Mouse (Mus musculus) forebrain, embryonic 13.5 days (tissue): ENCODE data around the gene Hoxb7. TPM values are rescaled to one million over a fixed set of nuclear protein-coding genes. Genes with fewer than 3 reads are reported as not detected.

Experiments used
- ATAC-seq: fragments of 200-750 bp; cut with Nextera tagmentation; 2 replicates; pipeline ENCODE4 v1.8.0; 2017
- H3K27ac ChIP-seq: fragments of 300-500 bp; sonication (generic); 2 replicates; pipeline ENCODE4 v1.5.1; 2015; ENCODE audit warnings: inconsistent platforms, mild to moderate bottlenecking, moderate library complexity
- H3K27me3 ChIP-seq: fragments of 300-500 bp; sonication (generic); 2 replicates; pipeline ENCODE4 v1.6.1; 2015; ENCODE audit warnings: mild to moderate bottlenecking, inconsistent platforms
- H3K36me3 ChIP-seq: fragments of 300-500 bp; sonication (generic); 2 replicates; pipeline ENCODE4 v1.6.1; 2015; ENCODE audit warnings: mild to moderate bottlenecking, inconsistent platforms; ENCODE audit not compliant: poor library complexity, severe bottlenecking
- H3K4me1 ChIP-seq: fragments of 300-500 bp; sonication (generic); 2 replicates; pipeline ENCODE4 v1.6.1; 2015; ENCODE audit warnings: inconsistent platforms
- H3K4me2 ChIP-seq: fragments of 300-500 bp; sonication (generic); 2 replicates; pipeline ENCODE4 v1.6.1; 2015; ENCODE audit warnings: inconsistent platforms, mild to moderate bottlenecking, moderate library complexity
- H3K4me3 ChIP-seq: fragments of 300-500 bp; sonication (generic); 2 replicates; pipeline ENCODE4 v1.5.1; 2015; ENCODE audit warnings: mild to moderate bottlenecking, inconsistent platforms
- H3K9ac ChIP-seq: fragments of 300-500 bp; sonication (generic); 2 replicates; pipeline ENCODE4 v1.6.1; 2015; ENCODE audit warnings: mild to moderate bottlenecking, inconsistent platforms
- H3K9me3 ChIP-seq: fragments of 300-500 bp; sonication (generic); replicated peaks from 2 replicates; pipeline ENCODE4 v1.6.1; 2016; ENCODE audit warnings: inconsistent platforms
- WGBS: fragments of 180-500 bp; shearing (Covaris S2); methylation state at CpG from one replicate; pipeline ENCODE4 v1.1.7; 2015; 5-methylcytosine and 5-hydroxymethylcytosine counted together
- polyA plus RNA-seq: library from polyadenylated mRNA; unstranded; fragments of >200 nt; fragmentation: Nextera tagmentation; extraction: Ambion mirVana; gene quantifications from 2 replicates; pipeline ENCODE4 v1.2.1, GENCODE M21; 2015

Hoxb7 gene
- polyA plus RNA-seq, 1 experiment from 2014 or later, result not detected

GRCm38 (mm10) chr11:96281855-96282570 is 4.4 kb upstream of the Hoxb7 start, which contains the start of gene Hoxb8:
Hoxb8 (plus strand) TSS chr11:96281905.
- H3K4me2 ChIP-seq, result no peak within 1 kb of the TSS
- H3K4me3 ChIP-seq, result no peak within 1 kb of the TSS
- ATAC-seq, result no peak
- no peak within 1 kb of the TSS for H3K9ac ChIP-seq
- no peaks in the 10 kb centered on the region for H3K9me3 ChIP-seq
- no peaks in the 10 kb centered on the region for H3K36me3 ChIP-seq
- H3K27me3 ChIP-seq, result peaks cover 99% of the 10 kb centered on the region
- H3K4me1 ChIP-seq, result peaks cover 12% of the 10 kb centered on the region
- H3K27ac ChIP-seq, result no peak within 1 kb of the TSS
- under 1% methylated on average over 27 of the region's 27 CpGs for WGBS

GRCm38 (mm10) chr11:96282795-96283430 is 3.5 kb upstream of the Hoxb7 start:
- Histone ChIP-seq H3K36me3 (no peaks in the 10 kb centered on the region), H3K27me3 (peaks cover 99% of the 10 kb centered on the region), H3K9me3 (no peaks in the 10 kb centered on the region), H3K9ac (no peak overlapping the region), H3K4me3 (no peak overlapping the region), H3K4me1 (peaks cover 14% of the 10 kb centered on the region), H3K4me2 (no peak overlapping the region), H3K27ac (no peak overlapping the region)
- ATAC-seq, result no peak
- under 1% methylated on average over 48 of the region's 49 CpGs for WGBS

GRCm38 (mm10) chr11:96284041-96284749 is 2.2 kb upstream of the Hoxb7 start:
- H3K4me2 ChIP-seq, result peak overlapping the region; percentile 48
- no peaks in the 10 kb centered on the region for H3K9me3 ChIP-seq
- no peaks in the 10 kb centered on the region for H3K36me3 ChIP-seq
- no peak overlapping the region for H3K27ac ChIP-seq
- H3K9ac ChIP-seq, result 0 out of 2 replicates have a peak overlapping the region, but pooled peaks have one; percentile 16
- H3K27me3 ChIP-seq, result peaks cover 99% of the 10 kb centered on the region
- H3K4me1 ChIP-seq, result peaks cover 14% of the 10 kb centered on the region
- 1% methylated on average over 49 of the region's 49 CpGs for WGBS
- 0 out of 2 replicates have a peak, but pooled peaks have one; percentile 41 for ATAC-seq
- H3K4me3 ChIP-seq, result peak overlapping the region; percentile 23

GRCm38 (mm10) chr11:96284774-96285734 is 1.4 kb upstream of the Hoxb7 start:
- no peak overlapping the region for H3K4me3 ChIP-seq
- H3K9me3 ChIP-seq, result no peaks in the 10 kb centered on the region
- no peak overlapping the region for H3K27ac ChIP-seq
- 1% methylated on average over 32 of the region's 37 CpGs for WGBS
- H3K4me2 ChIP-seq, result 0 out of 2 replicates have a peak overlapping the region, but pooled peaks have one; percentile 48
- H3K27me3 ChIP-seq, result peaks cover 99% of the 10 kb centered on the region
- no peak overlapping the region for H3K9ac ChIP-seq
- ATAC-seq, result no peak
- no peaks in the 10 kb centered on the region for H3K36me3 ChIP-seq
- peaks cover 14% of the 10 kb centered on the region for H3K4me1 ChIP-seq

- H3K4me3 ChIP-seq, result no peak overlapping the region
Observed at GRCm38 (mm10) chr11:96286739-96287385, 439 bp downstream of the Hoxb7 start.

GRCm38 (mm10) chr11:96287411-96287810 is 988 bp downstream of the Hoxb7 start:
- peaks cover 99% of the 10 kb centered on the region for H3K27me3 ChIP-seq
- H3K4me3 ChIP-seq, result no peak overlapping the region
- no peak overlapping the region for H3K9ac ChIP-seq
- no peaks in the 10 kb centered on the region for H3K36me3 ChIP-seq
- ATAC-seq, result no peak
- no peak overlapping the region for H3K4me2 ChIP-seq
- H3K4me1 ChIP-seq, result peaks cover 14% of the 10 kb centered on the region
- no peaks in the 10 kb centered on the region for H3K9me3 ChIP-seq
- no peak overlapping the region for H3K27ac ChIP-seq
- WGBS, result under 1% methylated on average over 9 of the region's 9 CpGs

More at GRCm38 (mm10) chr11:96286739-96287385, 439 bp downstream of the Hoxb7 start:
- no peaks in the 10 kb centered on the region for H3K36me3 ChIP-seq
- under 1% methylated on average over 55 of the region's 55 CpGs for WGBS
- ATAC-seq, result no peak
- peaks cover 14% of the 10 kb centered on the region for H3K4me1 ChIP-seq
- H3K27me3 ChIP-seq, result peaks cover 99% of the 10 kb centered on the region
- H3K9ac ChIP-seq, result no peak overlapping the region
- H3K4me2 ChIP-seq, result peak overlapping the region; percentile 20; the same call in 1 of the 2 replicates
- no peak overlapping the region for H3K27ac ChIP-seq
- H3K9me3 ChIP-seq, result no peaks in the 10 kb centered on the region

GRCm38 (mm10) chr11:96288455-96289221 is 2.2 kb downstream of the Hoxb7 start:
- Histone ChIP-seq H3K27me3 (peaks cover 99% of the 10 kb centered on the region), H3K36me3 (no peaks in the 10 kb centered on the region), H3K4me2 (no peak overlapping the region), H3K4me3 (no peak overlapping the region), H3K4me1 (peaks cover 14% of the 10 kb centered on the region), H3K27ac (no peak overlapping the region), H3K9ac (no peak overlapping the region), H3K9me3 (no peaks in the 10 kb centered on the region)
- no peak for ATAC-seq
- WGBS, result 3% methylated on average over 1 of the region's 1 CpGs

- H3K36me3 ChIP-seq, result no peaks in the 10 kb centered on the region
- H3K4me1 ChIP-seq, result peaks cover 10% of the 10 kb centered on the region
- H3K4me3 ChIP-seq, result no peak overlapping the region
- peaks cover 99% of the 10 kb centered on the region for H3K27me3 ChIP-seq
- no peak overlapping the region for H3K27ac ChIP-seq
- no peak for ATAC-seq
- no peak overlapping the region for H3K4me2 ChIP-seq
- H3K9ac ChIP-seq, result no peak overlapping the region
- H3K9me3 ChIP-seq, result no peaks in the 10 kb centered on the region
- 1% methylated on average over 21 of the region's 21 CpGs for WGBS
Observed at GRCm38 (mm10) chr11:96289293-96289692, 2.9 kb downstream of the Hoxb7 start.

- no peak overlapping the region for H3K9ac ChIP-seq
Observed at GRCm38 (mm10) chr11:96289837-96290236, 3.4 kb downstream of the Hoxb7 start.

GRCm38 (mm10) chr11:96290705-96291355 is 4.4 kb downstream of the Hoxb7 start:
- H3K4me2 ChIP-seq, result no peak overlapping the region
- ATAC-seq, result no peak
- H3K27ac ChIP-seq, result no peak overlapping the region
- H3K4me1 ChIP-seq, result peaks cover 9% of the 10 kb centered on the region; the same call in 1 of the 2 replicates
- H3K27me3 ChIP-seq, result peaks cover 99% of the 10 kb centered on the region
- no peaks in the 10 kb centered on the region for H3K9me3 ChIP-seq
- no peak overlapping the region for H3K4me3 ChIP-seq
- WGBS, result 5% methylated on average over 17 of the region's 17 CpGs
- H3K9ac ChIP-seq, result no peak overlapping the region
- no peaks in the 10 kb centered on the region for H3K36me3 ChIP-seq

More at GRCm38 (mm10) chr11:96289837-96290236, 3.4 kb downstream of the Hoxb7 start:
- Histone ChIP-seq H3K27ac (no peak overlapping the region), H3K4me2 (no peak overlapping the region), H3K4me3 (no peak overlapping the region), H3K4me1 (peaks cover 9% of the 10 kb centered on the region; the same call in 1 of the 2 replicates), H3K9me3 (no peaks in the 10 kb centered on the region), H3K27me3 (peaks cover 99% of the 10 kb centered on the region), H3K36me3 (no peaks in the 10 kb centered on the region)
- no peak for ATAC-seq
- WGBS, result 6% methylated on average over 6 of the region's 6 CpGs
